21 mouse cellular contexts compared by ENCODE assay signal in the genomic region with DNA sequence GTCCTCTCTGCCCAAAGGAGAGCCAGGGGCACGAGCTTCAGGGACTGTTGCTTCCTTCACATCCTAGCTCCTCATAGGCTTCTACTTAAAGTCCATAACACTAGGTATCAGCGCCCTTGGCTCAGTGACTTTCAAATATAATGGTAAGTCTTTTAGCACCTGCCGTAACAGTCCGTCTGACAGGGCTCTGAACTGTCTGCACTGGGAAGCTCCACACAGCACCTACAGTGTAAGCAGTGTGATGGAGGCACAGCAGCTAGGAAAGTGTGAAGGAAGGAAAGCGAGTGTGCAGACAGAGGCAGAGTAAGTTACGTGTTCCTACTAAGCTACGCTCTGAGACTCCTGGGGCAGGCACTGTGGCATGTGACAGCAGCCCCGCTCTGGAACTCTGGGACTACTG. TPM values are rescaled to one million over a fixed set of nuclear protein-coding genes. Genes with fewer than 3 reads are reported as not detected.
"Had no signal": no experiment of that assay in that cellular context is flagged by ENCODE, and none has a peak within 500 bp of the region (broad histone marks: within the 10 kb centered on the region; RNA-seq: fewer than 3 reads in every experiment).

No protein-coding gene starts in this region.

- H3K27ac ChIP-seq: liver, embryonic 13.5 days; liver, embryonic 15.5 days; lung, embryonic 15.5 days; macrophage; midbrain, embryonic 13.5 days; neural tube, embryonic 12.5 days; stomach, embryonic 15.5 days; stomach, postnatal 0 days had no signal

- H3K4me3 ChIP-seq: liver, embryonic 13.5 days; liver, embryonic 15.5 days; lung, embryonic 15.5 days; megakaryocyte, embryonic 14.5 days; midbrain, embryonic 13.5 days; neural tube, embryonic 12.5 days; stomach, embryonic 15.5 days had no signal

- ATAC-seq: liver, postnatal 0 days; midbrain, embryonic 13.5 days had no signal

- DNase-seq: liver, embryonic 13.5 days; liver, postnatal 0 days; lung, adult 2 months; lung, postnatal 14 days; lung, postnatal 36 days; right cerebral cortex, postnatal 14 days; thymus, adult 2 months; thymus, postnatal 25 days; thymus, postnatal 4 days had no signal

- H3K4me2 ChIP-seq: liver, embryonic 13.5 days; liver, embryonic 15.5 days; lung, embryonic 15.5 days; midbrain, embryonic 13.5 days; neural tube, embryonic 12.5 days; stomach, embryonic 15.5 days had no signal

- H3K9ac ChIP-seq: liver, embryonic 13.5 days; liver, embryonic 15.5 days; liver, postnatal 0 days; lung, embryonic 15.5 days; midbrain, embryonic 13.5 days; neural tube, embryonic 12.5 days; stomach, embryonic 15.5 days had no signal

- H3K36me3 ChIP-seq: stomach, embryonic 15.5 days had no signal

- H3K4me1 ChIP-seq: liver, embryonic 13.5 days; liver, embryonic 15.5 days; lung, embryonic 15.5 days; neural tube, embryonic 12.5 days; stomach, embryonic 15.5 days had no signal

- H3K9me3 ChIP-seq: liver, embryonic 13.5 days; liver, embryonic 15.5 days; lung, embryonic 15.5 days; megakaryocyte, embryonic 14.5 days; midbrain, embryonic 13.5 days; neural tube, embryonic 12.5 days; stomach, embryonic 15.5 days had no signal

- H3K27me3 ChIP-seq: neural tube, embryonic 12.5 days; stomach, embryonic 15.5 days had no signal

RNA-seq across cellular contexts. Expression of gene Gng4, which starts 6.2 kb away (rescaled TPM):
- total RNA-seq: megakaryocyte progenitor cell, adult 5-6 weeks; monocyte, adult 5-6 weeks had no signal
- polyA plus RNA-seq: liver, postnatal 0 days; spleen, adult 2 months; testis, adult 2 months had no signal
